Mouse (Mus musculus) frontal cortex, postnatal 14 days (tissue): ENCODE measurements around the gene Sp8.

ENCODE experiments used
- DNase-seq, 2 experiments: peaks; one replicate each; pipeline ENCODE4 v3.0.0; 2022; ENCODE audit warnings: low spot score in 2 of 2

Sp8 gene

DNA sequence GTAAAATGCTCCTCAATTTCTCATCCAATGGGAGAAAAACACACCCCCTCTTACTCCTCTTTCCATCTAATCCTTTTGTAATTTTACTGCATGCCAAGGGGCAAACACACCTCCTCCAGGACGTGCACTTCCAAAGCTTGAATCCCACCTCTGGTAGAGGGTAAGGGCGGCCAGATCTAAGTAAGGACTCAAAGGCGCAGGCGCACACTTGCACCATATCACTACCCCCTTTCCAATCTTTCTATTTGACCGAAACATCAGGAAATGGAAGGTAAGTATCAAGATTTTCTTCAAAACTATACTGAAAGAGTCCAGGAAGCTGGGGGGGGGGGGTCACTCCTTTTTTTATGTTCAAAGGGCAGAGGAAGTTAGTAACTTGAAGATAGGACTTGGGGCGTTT lies at the start of gene Sp8:
Gene Sp8, plus strand, starts transcription at position 109 of the 400 bp plus-strand sequence.
- no peak for DNase-seq

DNA sequence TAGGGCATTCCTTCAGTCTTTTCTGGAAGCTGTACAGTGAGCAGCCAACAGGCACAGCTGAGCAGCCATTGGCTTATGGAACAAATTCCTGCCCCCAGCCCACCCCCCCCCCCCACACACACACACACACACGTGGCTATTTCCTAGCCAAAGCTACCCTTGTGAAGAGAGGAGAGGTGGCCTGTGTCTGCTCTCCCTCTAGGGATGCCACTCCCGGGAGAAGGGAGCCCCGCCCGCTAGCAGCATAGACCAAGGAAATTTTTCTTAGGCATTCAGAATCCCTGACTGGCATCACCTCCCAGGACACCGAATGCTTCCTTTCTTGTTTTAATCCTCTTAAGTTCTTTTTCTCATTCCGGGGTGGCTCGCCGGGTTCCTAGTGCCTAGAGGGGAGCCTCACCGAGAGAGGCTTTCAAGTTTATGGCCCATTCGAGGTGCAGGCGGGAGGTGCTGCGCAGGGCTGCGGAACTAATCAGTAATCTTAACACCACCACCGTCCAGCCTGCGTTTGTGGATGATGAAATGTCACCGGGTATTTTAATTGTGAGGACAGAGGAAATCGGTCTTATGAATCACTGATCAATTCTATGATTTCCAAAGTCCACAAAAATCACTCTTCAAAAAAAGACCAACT lies 34.7 kb upstream of the Sp8 start:
- no peak for DNase-seq

DNA sequence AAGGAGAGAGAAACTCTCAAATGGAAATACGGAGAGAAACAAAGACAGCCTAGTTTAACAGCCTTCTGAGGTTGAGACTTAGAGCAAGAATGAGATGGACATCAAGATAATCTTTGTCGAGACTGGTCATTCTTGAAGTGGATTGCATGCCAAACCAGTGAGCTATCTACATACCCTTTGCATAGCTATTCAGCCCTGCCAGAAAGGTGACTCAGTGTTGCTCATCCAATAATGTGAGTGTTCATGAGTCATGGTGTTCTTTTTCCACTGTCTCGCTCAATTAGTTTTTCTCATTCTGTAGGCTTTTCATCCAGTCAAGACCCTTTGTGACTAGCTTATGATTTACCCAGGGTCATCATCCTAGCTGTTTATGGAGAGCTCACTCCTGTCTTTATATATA lies 31.6 kb upstream of the Sp8 start:
- DNase-seq: no peak

DNA sequence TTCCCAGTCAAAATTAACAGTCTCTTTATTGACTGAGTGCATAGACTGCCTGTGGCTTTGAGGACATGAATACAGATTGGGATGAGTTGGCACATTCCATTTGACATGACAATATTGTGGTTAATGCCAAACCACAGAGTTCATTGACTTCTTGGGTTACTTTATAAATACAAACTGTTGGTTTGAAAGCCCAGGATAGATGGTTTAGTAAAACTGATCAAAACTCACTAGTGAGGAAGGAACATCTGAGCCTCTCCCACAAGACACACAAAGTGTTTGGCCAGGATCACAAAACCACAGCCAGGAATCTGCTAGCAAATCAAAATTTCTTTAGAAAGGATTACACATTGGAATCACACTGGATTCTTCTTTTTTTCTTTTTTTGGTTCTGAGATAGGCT lies 30.0 kb upstream of the Sp8 start:
- DNase-seq: no peak

DNA sequence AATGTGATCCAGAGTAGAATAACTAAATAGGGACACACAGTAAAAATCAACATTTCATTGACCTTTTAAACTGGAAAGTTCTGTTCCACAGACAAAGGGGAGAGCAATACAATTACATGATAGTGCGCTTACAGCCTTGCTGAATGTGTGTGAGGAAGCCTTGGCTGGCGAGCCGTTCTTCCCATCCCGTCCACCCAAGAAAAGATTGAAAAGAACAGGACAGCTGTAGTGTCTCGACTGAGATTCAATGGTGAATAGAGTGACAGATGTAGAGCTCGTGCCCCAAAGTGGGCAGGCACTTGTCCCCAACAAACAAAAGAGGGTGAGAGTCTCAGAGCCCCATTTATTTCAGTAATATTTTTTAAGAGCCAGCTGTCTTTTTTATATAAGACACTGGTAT lies 16.2 kb upstream of the Sp8 start:
- no peak for DNase-seq

DNA sequence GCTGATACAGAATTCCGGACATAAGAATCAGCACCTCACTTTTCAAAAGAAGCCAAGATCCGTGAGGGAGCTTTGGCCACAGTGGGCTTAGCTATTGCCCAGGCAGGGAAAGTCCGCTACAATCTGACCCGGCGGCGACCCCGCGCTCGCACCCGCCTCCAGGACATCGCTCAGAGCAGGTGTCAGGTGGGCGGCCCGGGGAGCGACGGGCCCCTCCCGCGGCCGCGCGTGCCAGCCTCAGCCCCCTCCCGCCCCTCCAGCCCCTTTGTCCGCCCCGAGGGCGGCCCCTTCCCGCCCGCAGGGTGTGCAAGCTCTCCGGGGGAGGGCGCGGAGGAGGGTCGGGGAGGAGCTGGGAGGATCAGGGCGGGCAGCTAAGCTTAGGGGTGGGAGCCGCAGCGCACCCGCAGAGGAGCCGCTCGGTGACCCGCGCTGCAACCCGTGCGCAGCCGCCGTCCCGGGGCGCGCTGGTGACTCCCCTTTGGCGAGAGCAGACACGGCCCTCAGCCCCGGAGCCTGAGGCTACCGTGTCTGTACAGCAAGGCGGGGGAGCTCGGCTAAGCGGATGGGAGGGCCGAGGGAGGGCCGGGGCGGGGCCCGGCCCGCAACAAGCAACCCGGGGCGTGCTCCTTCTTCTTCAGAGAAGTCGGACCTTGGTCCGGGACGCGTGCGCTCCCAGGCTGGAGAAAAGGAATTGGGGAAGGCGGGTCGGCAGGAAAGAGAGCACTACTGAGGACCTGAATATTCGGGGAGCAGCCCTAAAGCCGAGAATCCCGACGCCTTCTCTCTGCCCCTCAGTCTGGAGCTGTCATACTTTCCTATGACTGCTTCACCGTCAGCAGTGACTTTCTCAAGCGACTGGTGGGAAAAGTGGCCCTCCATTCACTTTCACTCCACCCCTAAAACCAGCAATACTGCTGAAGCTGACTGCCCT lies 9.5 kb upstream of the Sp8 start:
- no peak for DNase-seq

DNA sequence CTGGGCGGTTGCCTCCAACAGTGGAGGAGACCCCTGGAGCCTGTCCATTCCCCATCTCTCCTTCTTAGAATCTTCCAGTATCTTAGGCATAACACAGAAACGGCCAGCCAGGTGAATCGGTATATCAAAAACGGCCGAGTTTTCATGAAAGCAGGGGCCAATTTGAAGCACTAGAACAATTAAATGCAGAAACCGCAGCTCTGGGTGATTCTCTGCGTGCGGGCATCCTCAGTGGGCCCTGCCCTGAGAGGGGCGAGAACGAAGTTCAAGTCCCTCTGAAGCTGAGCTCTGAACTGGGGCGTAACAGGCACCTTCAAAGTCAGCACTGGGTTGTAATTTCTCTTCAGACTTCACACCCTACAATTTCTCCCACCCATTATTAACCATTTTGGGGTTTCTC lies 8.8 kb upstream of the Sp8 start:
- DNase-seq: no peak

DNA sequence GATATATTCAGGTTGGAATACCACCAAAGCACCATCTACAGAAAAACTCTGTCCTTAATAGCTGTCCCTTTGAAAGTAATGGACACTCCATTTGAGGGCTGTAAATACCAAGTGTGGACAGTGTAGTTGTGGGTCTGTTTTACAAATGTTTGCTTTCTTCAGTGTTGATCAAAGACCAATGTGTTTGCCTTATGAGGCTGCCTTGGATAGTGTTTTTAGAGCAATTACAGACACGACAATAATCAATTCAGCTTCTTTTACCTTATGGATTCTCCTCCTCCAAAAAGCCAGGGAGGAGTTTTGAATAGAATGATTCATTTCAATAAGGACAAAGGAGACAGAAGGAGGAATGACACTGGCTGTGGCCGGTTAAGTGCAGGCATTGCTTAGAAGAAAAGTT lies 7.9 kb upstream of the Sp8 start:
- no peak for DNase-seq

DNA sequence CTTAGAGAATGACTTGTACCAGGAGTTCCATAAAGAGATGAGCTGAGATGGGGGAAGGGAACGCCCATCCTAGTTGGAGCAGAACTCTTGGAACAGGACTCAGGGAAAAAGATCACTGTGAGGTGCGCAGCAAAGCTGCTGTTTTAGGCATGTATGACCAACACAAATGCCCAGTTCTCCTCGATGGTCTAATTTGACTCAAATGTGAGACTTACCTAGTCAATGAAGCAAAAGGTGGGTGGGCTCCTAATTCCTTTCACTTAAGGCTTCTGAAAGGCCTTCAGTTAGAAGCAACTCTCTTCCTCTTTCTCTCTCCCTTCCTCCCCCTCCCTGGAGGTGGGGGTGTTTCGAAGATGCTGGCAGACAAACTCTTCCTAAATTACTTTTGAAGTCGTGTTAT lies 6.7 kb upstream of the Sp8 start:
- DNase-seq: no peak

DNA sequence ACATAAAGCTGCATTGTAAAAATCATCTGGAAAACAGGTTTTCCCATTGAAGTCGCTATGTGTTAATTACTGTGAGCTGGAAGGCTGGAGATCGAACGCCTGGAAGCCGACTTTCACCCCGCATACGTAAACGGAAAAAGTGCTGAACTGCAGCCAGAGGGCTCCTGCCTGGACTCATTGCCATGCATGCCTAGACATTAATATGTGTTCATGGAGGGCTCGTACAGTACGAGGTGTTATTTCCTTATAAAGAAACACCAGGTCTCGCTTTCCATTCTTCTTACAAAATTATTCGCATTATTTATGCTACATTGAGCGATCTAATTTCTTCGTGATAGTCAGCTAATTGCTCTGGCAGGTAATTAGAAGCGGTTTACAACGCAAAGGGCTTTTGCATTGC lies 5.8 kb upstream of the Sp8 start:
- no peak for DNase-seq

DNA sequence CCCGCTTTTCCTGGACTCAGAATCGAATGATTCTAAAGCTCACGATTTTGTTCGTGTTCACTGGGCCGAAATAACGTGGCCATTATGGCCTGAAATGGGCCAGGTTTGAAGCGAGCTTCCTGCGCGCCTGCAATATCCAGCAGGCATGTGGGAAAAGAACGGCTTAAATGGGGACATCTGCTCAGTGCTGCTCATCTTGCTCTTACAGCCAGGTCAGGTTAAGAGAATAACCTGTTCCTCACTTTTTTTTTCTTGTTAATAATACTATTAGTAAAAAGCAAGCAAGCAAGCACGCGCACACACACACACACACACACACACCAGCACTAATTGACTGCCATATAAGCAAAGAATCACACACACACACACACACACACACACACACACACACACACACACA lies 5.3 kb upstream of the Sp8 start:
- DNase-seq: no peak

DNA sequence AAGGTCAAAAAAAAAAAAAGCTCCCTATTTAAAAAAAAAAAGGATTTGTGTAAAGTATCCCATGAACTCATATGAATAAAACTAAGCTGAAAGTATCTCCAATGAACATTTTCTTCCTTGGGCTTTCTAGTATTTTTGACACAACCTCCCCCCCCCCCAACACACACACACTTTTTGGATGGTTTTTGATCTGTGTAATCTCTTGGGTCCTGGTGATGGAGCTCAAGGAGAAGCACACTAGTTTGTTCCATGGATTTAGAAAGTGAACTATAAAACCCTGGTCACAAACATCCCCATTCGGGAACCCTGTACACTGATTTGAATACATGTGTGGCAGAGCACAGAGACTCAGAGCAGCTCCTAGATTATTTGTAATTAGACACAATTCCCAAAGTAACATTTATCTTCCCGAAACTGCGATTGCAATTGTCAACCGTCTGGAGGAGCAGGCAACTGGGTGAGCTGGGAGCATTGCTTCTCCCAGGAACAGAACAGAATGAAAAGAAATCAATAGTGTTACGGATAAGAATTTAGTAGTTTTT lies 4.7 kb upstream of the Sp8 start:
- DNase-seq: no peak

DNA sequence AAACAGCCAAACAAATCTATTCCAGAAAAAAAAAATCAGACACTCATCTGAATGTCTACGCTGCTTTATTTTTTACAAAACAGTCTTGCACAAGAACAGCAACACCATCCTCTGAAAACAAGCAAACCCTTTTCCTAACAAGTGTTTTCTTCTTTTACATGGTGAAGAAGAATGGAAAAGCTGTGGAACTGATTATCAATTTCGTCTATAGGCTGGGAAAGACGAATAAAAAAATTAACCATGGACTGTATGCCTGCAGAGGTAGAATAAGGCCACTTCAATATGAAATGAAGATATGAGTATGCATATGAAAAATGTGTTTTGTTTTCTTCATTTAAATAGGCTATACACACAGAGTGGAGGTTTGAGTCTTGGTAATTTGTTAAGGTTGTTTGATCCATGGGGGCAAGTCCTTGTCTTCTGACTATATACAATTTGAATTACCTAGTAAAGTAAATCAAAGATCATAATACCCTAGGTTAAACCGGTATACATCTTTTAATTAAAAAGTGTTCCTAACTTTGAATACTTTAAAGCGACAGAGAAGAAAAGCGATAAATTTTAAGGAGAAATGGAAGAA lies 4.1 kb upstream of the Sp8 start:
- no peak for DNase-seq

DNA sequence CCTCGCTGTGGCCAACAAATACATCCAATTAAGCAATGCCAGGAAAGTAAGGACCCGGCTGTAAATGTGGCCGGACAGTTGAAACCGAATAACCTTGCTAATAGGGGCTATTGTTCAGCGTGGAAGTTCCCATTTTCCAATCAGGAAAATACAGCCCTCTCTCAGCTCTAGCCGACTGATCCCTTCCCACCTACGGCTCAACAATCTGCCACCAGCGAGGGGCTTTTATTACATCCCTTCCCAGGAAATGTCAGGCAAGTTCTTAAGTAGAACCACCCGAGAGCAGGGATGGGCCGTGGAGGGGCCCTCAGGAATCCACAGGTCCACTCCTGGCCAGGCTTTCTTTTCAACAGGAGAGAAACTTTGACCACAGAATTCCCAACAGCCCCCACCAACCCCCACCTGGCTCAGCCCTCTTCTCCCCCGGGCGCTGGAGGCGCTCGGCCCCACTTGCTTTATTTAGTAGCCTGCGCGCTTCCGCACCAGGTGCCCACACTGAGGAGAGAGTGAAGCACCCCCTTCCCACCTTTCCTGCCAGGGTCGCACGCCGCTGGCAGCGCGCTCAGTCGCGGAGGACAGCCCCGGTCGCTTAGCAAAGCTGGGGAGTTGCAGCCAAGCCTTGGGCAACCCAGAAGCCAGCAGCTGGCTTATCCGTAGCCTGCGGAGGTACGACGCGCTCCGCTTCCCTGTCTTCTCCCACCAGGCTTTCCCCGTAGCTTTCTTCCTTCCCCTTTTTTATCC lies 3.3 kb upstream of the Sp8 start:
- DNase-seq: no peak

DNA sequence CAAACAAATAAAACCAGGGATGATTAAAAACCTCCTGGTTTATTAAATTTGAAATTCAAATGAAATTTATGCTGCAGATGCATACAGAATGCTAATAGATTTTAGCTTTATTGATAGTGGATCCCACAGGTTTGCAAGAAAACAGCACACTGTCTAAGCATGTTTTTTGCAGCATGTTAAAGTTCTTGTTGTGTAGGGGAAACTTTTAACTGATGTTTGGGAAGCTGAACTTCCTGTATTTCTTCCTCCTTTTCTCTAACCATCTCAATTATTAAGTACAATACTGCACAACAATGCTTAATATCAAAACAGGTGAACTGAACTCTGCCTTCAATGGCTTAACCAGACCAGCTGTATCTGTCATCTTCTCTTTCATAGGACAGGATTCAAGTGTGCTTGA lies 2.0 kb upstream of the Sp8 start:
- DNase-seq: no peak

DNA sequence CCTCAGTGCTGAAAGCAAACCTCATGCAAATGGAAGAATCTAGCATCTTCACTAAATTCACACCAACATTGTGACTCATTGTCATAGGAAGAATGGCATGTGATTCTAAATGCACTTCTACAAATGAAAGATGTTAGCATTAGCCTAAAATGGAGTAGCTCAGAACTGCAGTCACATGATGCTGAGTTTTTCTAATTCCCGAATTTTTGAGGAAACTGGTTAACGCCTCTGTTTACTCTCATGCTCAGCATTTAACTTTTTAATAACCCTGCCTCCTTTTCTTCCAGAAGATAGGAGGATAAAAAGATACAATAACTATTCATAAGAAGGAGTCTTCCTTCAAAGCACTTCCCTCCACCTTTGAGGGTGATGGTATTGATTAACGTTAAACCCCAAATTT lies 1.3 kb upstream of the Sp8 start:
- DNase-seq: no peak

DNA sequence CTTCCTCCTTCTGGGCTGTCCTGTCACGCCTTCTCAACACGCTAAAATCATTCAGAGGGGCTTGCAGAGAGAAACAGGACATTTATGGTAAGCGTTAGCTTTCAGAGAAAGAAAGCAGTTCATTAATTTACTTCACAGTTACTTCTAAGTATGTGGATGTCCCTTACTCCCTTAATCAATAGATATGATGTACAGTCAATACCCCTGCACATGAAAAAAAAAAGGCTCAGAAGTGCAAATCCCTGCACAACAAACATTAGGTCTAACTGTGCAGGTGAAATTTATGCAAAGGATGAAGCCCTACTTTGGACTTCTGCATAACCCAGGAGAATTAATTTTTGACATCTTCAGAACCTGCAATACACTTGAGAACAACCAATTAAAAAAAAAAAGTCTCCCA lies 778 bp upstream of the Sp8 start:
- no peak for DNase-seq

DNA sequence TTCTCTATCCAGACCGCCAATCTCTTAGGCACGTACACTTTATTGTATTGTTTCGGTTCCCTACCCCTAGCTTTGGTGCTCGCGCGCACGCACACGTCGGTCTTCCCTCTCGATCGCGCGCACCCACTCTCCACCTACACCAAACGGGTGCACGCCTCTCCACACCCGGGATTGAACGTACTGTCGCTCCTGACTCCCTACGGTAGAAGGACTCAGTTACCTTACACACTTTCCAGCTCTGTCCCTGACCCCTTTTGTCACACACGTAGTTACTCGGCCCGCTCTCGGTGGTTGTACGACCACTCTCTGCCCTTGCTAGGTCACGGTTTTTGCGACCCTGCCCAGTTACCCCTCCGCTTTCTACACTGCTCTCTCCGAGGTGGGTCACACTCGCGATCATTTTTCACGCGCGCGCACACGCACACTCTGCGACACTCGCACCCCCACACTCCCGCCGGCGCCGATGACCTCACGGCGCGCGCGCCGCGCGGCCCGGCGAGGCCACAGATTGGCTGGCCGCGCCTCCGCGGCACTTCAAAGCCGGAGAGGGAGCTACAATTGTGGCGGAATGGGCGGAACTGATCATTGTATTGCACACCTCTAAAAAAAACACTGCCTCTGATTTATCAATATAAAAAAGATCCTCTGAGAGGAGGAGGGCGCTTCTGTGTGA lies 656 bp downstream of the Sp8 start:
- DNase-seq: no peak

DNA sequence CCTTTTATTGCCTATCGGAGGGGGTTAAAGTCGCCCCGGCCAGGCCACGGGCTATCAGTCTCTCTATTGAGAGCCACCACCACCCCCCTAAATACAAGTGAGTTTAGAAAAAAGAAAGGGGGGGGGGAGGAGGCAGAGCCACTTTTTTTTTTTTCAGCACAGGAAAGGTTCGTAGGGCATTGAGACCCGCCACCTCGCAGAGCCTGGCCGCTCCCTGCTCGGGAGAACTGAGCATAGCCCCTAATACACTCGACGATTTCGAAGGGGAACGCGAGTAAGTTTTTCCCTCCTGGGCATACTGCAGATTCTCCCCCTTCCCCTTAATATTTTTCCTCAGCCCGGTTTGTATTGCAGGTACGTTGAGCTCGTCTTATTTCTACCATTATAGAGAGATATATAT lies 1.3 kb downstream of the Sp8 start:
- no peak for DNase-seq

DNA sequence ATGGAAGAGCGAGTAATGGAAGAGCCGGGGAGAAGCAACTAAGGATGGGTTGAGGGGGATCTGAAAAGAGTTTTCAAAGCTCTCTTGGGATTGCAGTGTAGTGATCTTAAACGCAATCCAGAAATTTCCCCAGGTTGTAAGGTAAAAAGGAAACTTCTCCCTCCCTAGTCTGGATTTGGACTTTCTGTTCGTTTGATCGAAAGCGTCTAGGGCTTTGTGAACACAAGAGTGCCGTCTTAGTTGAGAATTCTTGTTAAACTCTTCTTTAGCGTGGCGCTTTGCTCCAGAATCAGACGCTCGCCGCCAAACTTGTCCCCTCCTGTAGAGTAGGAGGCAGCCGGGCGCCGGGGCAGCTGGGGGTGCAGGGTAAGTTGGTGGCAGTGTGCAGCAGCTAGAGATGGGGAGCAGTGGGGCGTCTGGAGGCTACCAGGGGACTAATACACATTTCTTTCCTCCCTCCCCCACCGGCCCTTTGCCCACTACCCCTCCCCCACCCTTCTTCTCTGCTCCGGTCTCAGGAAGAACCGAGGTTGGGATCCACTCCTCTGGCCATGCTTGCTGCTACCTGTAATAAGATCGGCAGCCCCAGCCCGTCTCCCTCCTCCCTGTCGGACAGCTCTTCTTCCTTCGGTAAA lies 1.8 kb downstream of the Sp8 start:
- DNase-seq: no peak
